Mouse (Mus musculus) forebrain, embryonic 14.5 days (tissue): ENCODE measurements around the gene Agps. TPM values are rescaled to one million over a fixed set of nuclear protein-coding genes. Genes with fewer than 3 reads are reported as not detected.

Experiments
- ATAC-seq: fragments of 200-750 bp; cut with Nextera tagmentation; 2 replicates; pipeline ENCODE4 v1.8.0; 2017; ENCODE audit warnings: mild to moderate bottlenecking, moderate library complexity
- DNase-seq: peaks from one replicate; pipeline ENCODE4 v3.0.0-alpha.2; 2015; ENCODE audit warnings: low spot score
- H3K27ac ChIP-seq: fragments of 300-500 bp; sonication (generic); 2 replicates; pipeline ENCODE4 v1.5.1; 2014; ENCODE audit warnings: low read depth, mild to moderate bottlenecking, control low read depth, low read length, moderate library complexity
- H3K27me3 ChIP-seq: fragments of 300-500 bp; sonication (generic); replicated peaks from 2 replicates; pipeline ENCODE4 v1.6.1; 2014; ENCODE audit warnings: low read length, control low read depth, mixed read lengths; ENCODE audit not compliant: control insufficient read depth, insufficient read depth
- H3K36me3 ChIP-seq: fragments of 300-500 bp; sonication (generic); 2 replicates; pipeline ENCODE4 v1.6.1; 2014; ENCODE audit warnings: low read length, control low read depth; ENCODE audit not compliant: control insufficient read depth, insufficient read depth
- H3K4me1 ChIP-seq: fragments of 300-500 bp; sonication (generic); 2 replicates; pipeline ENCODE4 v1.6.1; 2014; ENCODE audit warnings: antibody characterized with exemption, low read length, control low read depth; ENCODE audit not compliant: control insufficient read depth, insufficient read depth
- H3K4me2 ChIP-seq: fragments of 300-500 bp; sonication (generic); 2 replicates; pipeline ENCODE4 v1.6.1; 2014; ENCODE audit warnings: mild to moderate bottlenecking, control low read depth, low read length
- H3K4me3 ChIP-seq: fragments of 300-500 bp; sonication (generic); 2 replicates; pipeline ENCODE4 v1.5.1; 2014; ENCODE audit warnings: low read depth, low read length, control low read depth
- H3K9ac ChIP-seq: fragments of 300-500 bp; sonication (generic); 2 replicates; pipeline ENCODE4 v1.6.1; 2014; ENCODE audit warnings: mild to moderate bottlenecking, low read length, control low read depth, moderate library complexity
- H3K9me3 ChIP-seq: fragments of 300-500 bp; sonication (generic); replicated peaks from 2 replicates; pipeline ENCODE4 v1.6.1; 2016; ENCODE audit warnings: low read length, control low read depth, mixed read lengths; ENCODE audit not compliant: control insufficient read depth
- WGBS: fragments of 180-500 bp; shearing (Covaris S2); extraction: QIAGEN DNeasy Blood & Tissue Kit; methylation state at CpG from one replicate; pipeline ENCODE4 v1.1.7; 2014; 5-methylcytosine and 5-hydroxymethylcytosine counted together
- polyA plus RNA-seq: library from polyadenylated mRNA; unstranded; fragments of >200 nt; fragmentation: Nextera tagmentation; extraction: Ambion mirVana; gene quantifications from 2 replicates; pipeline ENCODE4 v1.2.1, GENCODE M21; 2014

Agps gene
- polyA plus RNA-seq, 1 experiment from 2014 or later, result 18.5 TPM

GRCm38 (mm10) chr2:75895711-75896110, 63.7 kb downstream of the Agps start:
- DNase-seq (no peak), ATAC-seq (no peak)
- H3K36me3 ChIP-seq, result 0 out of 2 replicates have a peak, but pooled peaks cover 6% of the 10 kb centered on the region
- no peaks in the 10 kb centered on the region for H3K27me3 ChIP-seq
- no peak overlapping the region for H3K27ac ChIP-seq
- H3K9ac ChIP-seq, result no peak overlapping the region
- no peak overlapping the region for H3K4me2 ChIP-seq
- H3K9me3 ChIP-seq, result 0 out of 2 replicates have a peak, but pooled peaks cover 4% of the 10 kb centered on the region
- 88% methylated on average over 5 of the region's 5 CpGs for WGBS
- H3K4me1 ChIP-seq, result no peaks in the 10 kb centered on the region
- H3K4me3 ChIP-seq, result no peak overlapping the region

GRCm38 (mm10) chr2:75900281-75900680, 68.3 kb downstream of the Agps start:
- H3K27ac ChIP-seq, result no peak overlapping the region
- no peak overlapping the region for H3K9ac ChIP-seq
- H3K36me3 ChIP-seq, result 0 out of 2 replicates have a peak, but pooled peaks cover 6% of the 10 kb centered on the region
- DNase-seq, result no peak
- H3K4me3 ChIP-seq, result no peak overlapping the region
- WGBS, result 91% methylated on average over 1 of the region's 1 CpGs
- no peaks in the 10 kb centered on the region for H3K4me1 ChIP-seq
- no peak for ATAC-seq
- H3K4me2 ChIP-seq, result no peak overlapping the region
- 0 out of 2 replicates have a peak, but pooled peaks cover 4% of the 10 kb centered on the region for H3K9me3 ChIP-seq
- H3K27me3 ChIP-seq, result no peaks in the 10 kb centered on the region

- DNase-seq, result no peak
- Histone ChIP-seq H3K4me1 (no peaks in the 10 kb centered on the region), H3K27me3 (no peaks in the 10 kb centered on the region), H3K27ac (no peak overlapping the region), H3K9ac (no peak overlapping the region), H3K4me3 (no peak overlapping the region), H3K4me2 (no peak overlapping the region), H3K36me3 (0 out of 2 replicates have a peak, but pooled peaks cover 6% of the 10 kb centered on the region), H3K9me3 (0 out of 2 replicates have a peak, but pooled peaks cover 4% of the 10 kb centered on the region)
- WGBS, result 93% methylated on average over 9 of the region's 9 CpGs
- ATAC-seq, result no peak
These were observed 69.9 kb downstream of the Agps start for GRCm38 (mm10) chr2:75901869-75902268.

GRCm38 (mm10) chr2:75907142-75907541, 75.2 kb downstream of the Agps start:
- no peak for ATAC-seq
- Histone ChIP-seq H3K27ac (no peak overlapping the region), H3K4me3 (no peak overlapping the region), H3K4me2 (no peak overlapping the region), H3K9ac (no peak overlapping the region), H3K9me3 (no peaks in the 10 kb centered on the region), H3K4me1 (no peaks in the 10 kb centered on the region), H3K27me3 (no peaks in the 10 kb centered on the region), H3K36me3 (0 out of 2 replicates have a peak, but pooled peaks cover 5% of the 10 kb centered on the region)
- 67% methylated on average over 1 of the region's 1 CpGs for WGBS
- DNase-seq, result no peak

- peaks cover 16% of the 10 kb centered on the region for H3K36me3 ChIP-seq
- H3K4me1 ChIP-seq, result no peaks in the 10 kb centered on the region
- H3K27ac ChIP-seq, result no peak overlapping the region
- H3K9ac ChIP-seq, result no peak overlapping the region
- DNase-seq, result no peak
- no peak overlapping the region for H3K4me3 ChIP-seq
- no peaks in the 10 kb centered on the region for H3K9me3 ChIP-seq
- H3K4me2 ChIP-seq, result no peak overlapping the region
- ATAC-seq, result no peak
- WGBS, result 99% methylated on average over 3 of the region's 3 CpGs
- no peaks in the 10 kb centered on the region for H3K27me3 ChIP-seq
These were observed 83.1 kb downstream of the Agps start for GRCm38 (mm10) chr2:75915040-75915439.

- Histone ChIP-seq H3K27ac (no peak overlapping the region), H3K36me3 (peaks cover 10% of the 10 kb centered on the region), H3K27me3 (no peaks in the 10 kb centered on the region), H3K4me3 (no peak overlapping the region), H3K9me3 (no peaks in the 10 kb centered on the region), H3K9ac (no peak overlapping the region), H3K4me1 (no peaks in the 10 kb centered on the region), H3K4me2 (no peak overlapping the region)
- WGBS, result 77% methylated on average over 4 of the region's 4 CpGs
- ATAC-seq (no peak), DNase-seq (peak; percentile 14)
These were observed 91.9 kb downstream of the Agps start for GRCm38 (mm10) chr2:75923807-75924340.

GRCm38 (mm10) chr2:75926061-75926460, 94.1 kb downstream of the Agps start:
- DNase-seq, result no peak
- Histone ChIP-seq H3K9me3 (no peaks in the 10 kb centered on the region), H3K36me3 (peaks cover 10% of the 10 kb centered on the region), H3K4me3 (no peak overlapping the region), H3K27me3 (no peaks in the 10 kb centered on the region), H3K9ac (no peak overlapping the region), H3K4me1 (no peaks in the 10 kb centered on the region), H3K27ac (no peak overlapping the region), H3K4me2 (no peak overlapping the region)
- 67% methylated on average over 5 of the region's 5 CpGs for WGBS
- ATAC-seq, result no peak

- H3K9ac ChIP-seq, result no peak overlapping the region
- H3K4me1 ChIP-seq, result no peaks in the 10 kb centered on the region
- H3K27ac ChIP-seq, result no peak overlapping the region
- 90% methylated on average over 3 of the region's 3 CpGs for WGBS
- H3K4me3 ChIP-seq, result no peak overlapping the region
- H3K9me3 ChIP-seq, result no peaks in the 10 kb centered on the region
- H3K4me2 ChIP-seq, result no peak overlapping the region
- peaks cover 10% of the 10 kb centered on the region for H3K36me3 ChIP-seq
- ATAC-seq (no peak), DNase-seq (no peak)
- no peaks in the 10 kb centered on the region for H3K27me3 ChIP-seq
These were observed 96.0 kb downstream of the Agps start for GRCm38 (mm10) chr2:75928011-75928410.

- WGBS, result 91% methylated on average over 2 of the region's 2 CpGs
- Histone ChIP-seq H3K27ac (no peak overlapping the region), H3K4me2 (no peak overlapping the region), H3K4me1 (no peaks in the 10 kb centered on the region), H3K27me3 (no peaks in the 10 kb centered on the region), H3K9ac (no peak overlapping the region), H3K9me3 (no peaks in the 10 kb centered on the region), H3K4me3 (no peak overlapping the region), H3K36me3 (peaks cover 10% of the 10 kb centered on the region)
- ATAC-seq (no peak), DNase-seq (no peak)
These were observed 97.2 kb downstream of the Agps start for GRCm38 (mm10) chr2:75929141-75929540.
